Mouse (Mus musculus): Measurements from ENCODE around the gene Cnih1. TPM values are rescaled to one million over a fixed set of nuclear protein-coding genes. Genes with fewer than 3 reads are reported as not detected.
"Not testable (repeated sequence)": the region's sequence is repeated elsewhere in the genome, so short reads cannot be mapped to it uniquely, and the experiment has no call there.

The Cnih1 gene
- polyA plus RNA-seq, 1 experiment from 2014 or later = 155 TPM

- peak; percentile 40 for DNase-seq (ENCODE audit: low spot score)
These were observed 2.1 kb upstream of the Cnih1 start for GRCm38 (mm10) chr14:46790303-46790702.

GRCm38 (mm10) chr14:46788505-46788901 lies 292 bp upstream of the Cnih1 start:
- no peak for DNase-seq (ENCODE audit: low spot score)

GRCm38 (mm10) chr14:46787454-46787786 lies 791 bp downstream of the Cnih1 start:
- no peak for DNase-seq (ENCODE audit: low spot score)

- no peak for DNase-seq (ENCODE audit: low spot score)
These were observed 3.0 kb downstream of the Cnih1 start for GRCm38 (mm10) chr14:46785247-46785646.

GRCm38 (mm10) chr14:46783327-46783926 lies 4.8 kb downstream of the Cnih1 start:
- DNase-seq (ENCODE audit: low spot score) = no peak

- DNase-seq (ENCODE audit: low spot score) = no peak
These were observed 5.9 kb downstream of the Cnih1 start for GRCm38 (mm10) chr14:46782187-46782828.

- no peak for DNase-seq (ENCODE audit: low spot score)
These were observed 7.1 kb downstream of the Cnih1 start for GRCm38 (mm10) chr14:46781086-46781485.

- no peak for DNase-seq (ENCODE audit: low spot score)
These were observed 9.0 kb downstream of the Cnih1 start for GRCm38 (mm10) chr14:46779217-46779616.

- DNase-seq (ENCODE audit: low spot score) = no peak
These were observed 9.5 kb downstream of the Cnih1 start for GRCm38 (mm10) chr14:46778756-46779155.

GRCm38 (mm10) chr14:46770036-46770435 lies 18.2 kb downstream of the Cnih1 start:
- DNase-seq (ENCODE audit: low spot score) = no peak

- no peak for DNase-seq (ENCODE audit: low spot score)
These were observed 21.1 kb downstream of the Cnih1 start for GRCm38 (mm10) chr14:46767116-46767515.

GRCm38 (mm10) chr14:46761186-46761585 lies 27.0 kb downstream of the Cnih1 start:
- DNase-seq (ENCODE audit: low spot score) = no peak

- peak; percentile 95 for DNase-seq (ENCODE audit: low spot score)
These were observed 27.7 kb downstream of the Cnih1 start, which contains the start of gene Cdkn3 for GRCm38 (mm10) chr14:46760355-46761029. Cdkn3 (plus strand) TSS chr14:46760541.

- no peak for DNase-seq (ENCODE audit: low spot score)
These were observed 28.2 kb downstream of the Cnih1 start for GRCm38 (mm10) chr14:46759970-46760354.

- DNase-seq (ENCODE audit: low spot score) = no peak
These were observed 30.5 kb downstream of the Cnih1 start for GRCm38 (mm10) chr14:46757736-46758135.

- no peak for DNase-seq (ENCODE audit: low spot score)
These were observed 32.4 kb downstream of the Cnih1 start for GRCm38 (mm10) chr14:46755851-46756250.

- not testable (repeated sequence) for DNase-seq (ENCODE audit: low spot score)
These were observed 33.8 kb downstream of the Cnih1 start for GRCm38 (mm10) chr14:46754371-46754770.

GRCm38 (mm10) chr14:46745413-46745812 lies 42.8 kb downstream of the Cnih1 start:
- no peak for DNase-seq (ENCODE audit: low spot score)

GRCm38 (mm10) chr14:46742674-46743073 lies 45.5 kb downstream of the Cnih1 start:
- DNase-seq (ENCODE audit: low spot score) = no peak

GRCm38 (mm10) chr14:46737346-46737745 lies 50.9 kb downstream of the Cnih1 start:
- not testable (repeated sequence) for DNase-seq (ENCODE audit: low spot score)

- no peak for DNase-seq (ENCODE audit: low spot score)
These were observed 51.8 kb downstream of the Cnih1 start for GRCm38 (mm10) chr14:46736366-46736765.

GRCm38 (mm10) chr14:46734761-46735455 lies 53.3 kb downstream of the Cnih1 start:
- DNase-seq (ENCODE audit: low spot score) = no peak
